Mouse (Mus musculus) liver, embryonic 12.5 days (tissue): Measurements from ENCODE around the gene Mcf2l. TPM values are rescaled to one million over a fixed set of nuclear protein-coding genes. Genes with fewer than 3 reads are reported as not detected.

ENCODE experiments used
- ATAC-seq: fragments of 200-750 bp; cut with Nextera tagmentation; 2 replicates; pipeline ENCODE4 v1.8.0; 2017; ENCODE audit warnings: moderate number of reproducible peaks, mild to moderate bottlenecking, moderate library complexity
- H3K27ac ChIP-seq: fragments of 300-500 bp; sonication (generic); 2 replicates; pipeline ENCODE4 v1.5.1; 2016; ENCODE audit warnings: mild to moderate bottlenecking
- H3K27me3 ChIP-seq: fragments of 300-500 bp; sonication (generic); replicated peaks from 2 replicates; pipeline ENCODE4 v1.6.1; 2016; ENCODE audit warnings: mild to moderate bottlenecking, moderate library complexity
- H3K36me3 ChIP-seq: fragments of 300-500 bp; sonication (generic); 2 replicates; pipeline ENCODE4 v1.6.1; 2016; ENCODE audit warnings: mild to moderate bottlenecking, moderate library complexity
- H3K4me1 ChIP-seq: fragments of 300-500 bp; sonication (generic); 2 replicates; pipeline ENCODE4 v1.6.1; 2016
- H3K4me2 ChIP-seq: fragments of 300-500 bp; sonication (generic); 2 replicates; pipeline ENCODE4 v1.6.1; 2016; ENCODE audit warnings: mild to moderate bottlenecking, moderate library complexity
- H3K4me3 ChIP-seq: fragments of 300-500 bp; sonication (generic); 2 replicates; pipeline ENCODE4 v1.5.1; 2016; ENCODE audit warnings: mild to moderate bottlenecking, moderate library complexity
- H3K9ac ChIP-seq: fragments of 300-500 bp; sonication (generic); 2 replicates; pipeline ENCODE4 v1.6.1; 2016; ENCODE audit warnings: mild to moderate bottlenecking, moderate library complexity
- H3K9me3 ChIP-seq: fragments of 300-500 bp; sonication (generic); replicated peaks from 2 replicates; pipeline ENCODE4 v1.6.1; 2016; ENCODE audit warnings: mild to moderate bottlenecking, moderate library complexity
- WGBS: fragments of 180-500 bp; shearing (Covaris S2); methylation state at CpG from one replicate; pipeline ENCODE4 v1.1.7; 2016; ENCODE audit not compliant: insufficient replicate concordance; 5-methylcytosine and 5-hydroxymethylcytosine counted together
- polyA plus RNA-seq: library from polyadenylated mRNA; unstranded; fragments of >200 nt; fragmentation: Nextera tagmentation; extraction: Ambion mirVana; gene quantifications from 2 replicates; pipeline ENCODE4 v1.2.1, GENCODE M21; 2016

Mcf2l gene
- polyA plus RNA-seq, 1 experiment from 2014 or later, result 2.1 TPM

DNA sequence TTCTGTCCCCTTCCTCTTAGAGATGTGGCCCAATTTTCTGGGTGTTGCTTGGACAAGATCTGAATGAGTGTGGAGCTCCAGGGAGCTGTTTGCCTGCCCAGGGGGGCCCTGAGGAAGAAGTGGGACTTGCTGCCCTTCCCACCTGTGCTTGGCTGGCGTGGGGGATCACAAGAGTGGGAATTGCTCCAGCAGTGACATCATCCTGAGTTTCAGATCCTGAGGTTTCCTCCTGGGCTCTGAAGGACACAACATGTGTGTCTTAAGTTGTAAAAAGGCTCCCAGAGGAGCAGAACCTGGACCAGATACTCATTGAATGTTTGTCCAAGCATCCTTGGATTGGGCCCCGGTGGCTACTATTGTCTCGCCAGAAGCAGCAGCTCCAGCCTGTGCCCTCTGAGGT is 43.4 kb downstream of the Mcf2l start:
- H3K9ac ChIP-seq, result no peak overlapping the region
- no peaks in the 10 kb centered on the region for H3K36me3 ChIP-seq
- no peak overlapping the region for H3K4me2 ChIP-seq
- 55% methylated on average over 3 of the region's 3 CpGs for WGBS
- H3K27ac ChIP-seq, result no peak overlapping the region
- no peak overlapping the region for H3K4me3 ChIP-seq
- no peak for ATAC-seq
- peaks cover 44% of the 10 kb centered on the region for H3K27me3 ChIP-seq
- H3K4me1 ChIP-seq, result no peaks in the 10 kb centered on the region
- no peaks in the 10 kb centered on the region for H3K9me3 ChIP-seq

- H3K9ac ChIP-seq, result no peak overlapping the region
Observed at GRCm38 (mm10) chr8:12917831-12918230, 44.2 kb downstream of the Mcf2l start.

GRCm38 (mm10) chr8:12920599-12920998 is 47.0 kb downstream of the Mcf2l start:
- Histone ChIP-seq H3K4me1 (no peaks in the 10 kb centered on the region), H3K36me3 (no peaks in the 10 kb centered on the region), H3K9me3 (no peaks in the 10 kb centered on the region), H3K27me3 (peaks cover 25% of the 10 kb centered on the region), H3K27ac (no peak overlapping the region), H3K4me2 (no peak overlapping the region), H3K4me3 (no peak overlapping the region), H3K9ac (no peak overlapping the region)
- no peak for ATAC-seq
- WGBS, result 74% methylated on average over 4 of the region's 4 CpGs

More at GRCm38 (mm10) chr8:12917831-12918230, 44.2 kb downstream of the Mcf2l start:
- H3K4me1 ChIP-seq, result no peaks in the 10 kb centered on the region
- H3K4me3 ChIP-seq, result no peak overlapping the region
- H3K27ac ChIP-seq, result no peak overlapping the region
- WGBS, result 64% methylated on average over 4 of the region's 4 CpGs
- H3K27me3 ChIP-seq, result peaks cover 44% of the 10 kb centered on the region
- H3K9me3 ChIP-seq, result no peaks in the 10 kb centered on the region
- no peak overlapping the region for H3K4me2 ChIP-seq
- no peak for ATAC-seq
- no peaks in the 10 kb centered on the region for H3K36me3 ChIP-seq

GRCm38 (mm10) chr8:12925051-12925450 is 51.4 kb downstream of the Mcf2l start:
- Histone ChIP-seq H3K27ac (no peak overlapping the region), H3K9me3 (no peaks in the 10 kb centered on the region), H3K36me3 (no peaks in the 10 kb centered on the region), H3K4me2 (no peak overlapping the region), H3K4me1 (no peaks in the 10 kb centered on the region), H3K4me3 (no peak overlapping the region), H3K27me3 (0 out of 2 replicates have a peak, but pooled peaks cover 7% of the 10 kb centered on the region), H3K9ac (no peak overlapping the region)
- ATAC-seq, result no peak
- 65% methylated on average over 8 of the region's 8 CpGs for WGBS

GRCm38 (mm10) chr8:12925941-12926381 is 52.4 kb downstream of the Mcf2l start:
- Histone ChIP-seq H3K4me1 (no peaks in the 10 kb centered on the region), H3K36me3 (no peaks in the 10 kb centered on the region), H3K27me3 (0 out of 2 replicates have a peak, but pooled peaks cover 7% of the 10 kb centered on the region), H3K4me3 (no peak overlapping the region), H3K27ac (no peak overlapping the region), H3K4me2 (no peak overlapping the region), H3K9me3 (no peaks in the 10 kb centered on the region), H3K9ac (no peak overlapping the region)
- 51% methylated on average over 13 of the region's 13 CpGs for WGBS
- no peak for ATAC-seq

DNA sequence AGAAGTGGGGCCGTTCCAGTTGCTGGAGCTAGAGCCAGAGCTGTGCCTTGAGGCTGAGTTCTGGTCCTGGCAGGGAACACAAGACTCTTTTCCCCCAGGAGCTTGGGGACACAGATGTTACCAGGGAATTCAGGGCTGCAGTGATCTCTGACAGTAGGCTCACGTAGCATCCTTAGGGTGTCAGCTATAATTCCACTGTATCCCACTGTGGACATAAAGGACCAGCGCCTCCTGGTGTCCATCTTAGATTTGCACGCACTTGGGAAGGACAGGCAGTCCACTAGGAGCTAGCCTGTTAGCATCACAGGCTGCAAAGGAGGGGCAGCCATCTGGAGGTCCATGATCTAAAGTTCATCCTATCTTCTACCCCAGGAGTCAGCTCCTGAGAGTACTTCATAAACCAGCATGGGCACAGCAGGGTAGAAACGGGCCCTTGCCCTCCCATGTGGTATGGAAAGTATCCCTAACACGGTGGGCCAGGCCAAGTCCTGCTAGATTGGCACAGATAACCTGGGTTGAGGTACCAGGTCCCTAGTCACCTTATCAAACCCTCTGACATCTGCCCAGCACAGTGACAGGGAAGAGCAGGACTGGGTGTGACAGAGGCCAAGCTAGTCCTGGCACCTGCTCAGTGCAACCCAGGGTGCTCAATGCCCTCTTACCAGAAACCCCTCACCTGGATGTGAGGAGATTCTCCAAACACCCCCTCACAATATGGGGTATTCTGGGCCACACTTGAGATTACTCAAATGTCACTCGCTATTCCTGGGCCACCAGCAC is 53.8 kb downstream of the Mcf2l start:
- ATAC-seq, result no peak
- no peak overlapping the region for H3K4me2 ChIP-seq
- no peaks in the 10 kb centered on the region for H3K36me3 ChIP-seq
- H3K27ac ChIP-seq, result no peak overlapping the region
- WGBS, result 43% methylated on average over 7 of the region's 7 CpGs
- H3K4me3 ChIP-seq, result no peak overlapping the region
- 0 out of 2 replicates have a peak, but pooled peaks cover 7% of the 10 kb centered on the region for H3K27me3 ChIP-seq
- H3K4me1 ChIP-seq, result no peaks in the 10 kb centered on the region
- no peak overlapping the region for H3K9ac ChIP-seq
- H3K9me3 ChIP-seq, result no peaks in the 10 kb centered on the region

GRCm38 (mm10) chr8:12928033-12928432 is 54.4 kb downstream of the Mcf2l start:
- no peaks in the 10 kb centered on the region for H3K4me1 ChIP-seq
- H3K27me3 ChIP-seq, result 0 out of 2 replicates have a peak, but pooled peaks cover 7% of the 10 kb centered on the region
- ATAC-seq, result no peak
- H3K4me2 ChIP-seq, result no peak overlapping the region
- WGBS, result 77% methylated on average over 8 of the region's 8 CpGs
- H3K9ac ChIP-seq, result no peak overlapping the region
- no peak overlapping the region for H3K27ac ChIP-seq
- no peaks in the 10 kb centered on the region for H3K36me3 ChIP-seq
- no peaks in the 10 kb centered on the region for H3K9me3 ChIP-seq
- no peak overlapping the region for H3K4me3 ChIP-seq

DNA sequence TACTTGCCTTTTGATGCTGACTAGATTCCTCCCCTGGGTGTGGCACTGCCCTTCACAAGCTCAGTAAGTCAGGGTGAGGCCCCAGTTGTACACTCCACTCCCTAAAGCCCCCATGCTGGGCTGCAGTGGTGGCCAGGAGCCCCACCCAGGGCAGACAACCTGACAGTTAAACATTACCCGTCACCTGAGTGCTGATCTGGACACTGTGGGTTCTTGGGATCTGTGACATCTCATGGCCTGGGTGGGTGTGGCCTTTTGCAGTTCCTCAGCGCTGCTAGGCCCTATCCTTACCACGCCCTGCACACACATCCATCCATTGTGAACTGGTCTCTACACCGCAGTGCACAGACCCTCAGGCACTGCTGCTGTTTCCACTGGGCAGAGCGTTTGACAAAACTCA is 55.3 kb downstream of the Mcf2l start:
- H3K4me2 ChIP-seq, result no peak overlapping the region
- no peak overlapping the region for H3K9ac ChIP-seq
- ATAC-seq, result no peak
- no peak overlapping the region for H3K4me3 ChIP-seq
- WGBS, result 52% methylated on average over 5 of the region's 5 CpGs
- no peaks in the 10 kb centered on the region for H3K9me3 ChIP-seq
- H3K27me3 ChIP-seq, result 0 out of 2 replicates have a peak, but pooled peaks cover 7% of the 10 kb centered on the region
- H3K27ac ChIP-seq, result no peak overlapping the region
- no peaks in the 10 kb centered on the region for H3K4me1 ChIP-seq
- no peaks in the 10 kb centered on the region for H3K36me3 ChIP-seq

DNA sequence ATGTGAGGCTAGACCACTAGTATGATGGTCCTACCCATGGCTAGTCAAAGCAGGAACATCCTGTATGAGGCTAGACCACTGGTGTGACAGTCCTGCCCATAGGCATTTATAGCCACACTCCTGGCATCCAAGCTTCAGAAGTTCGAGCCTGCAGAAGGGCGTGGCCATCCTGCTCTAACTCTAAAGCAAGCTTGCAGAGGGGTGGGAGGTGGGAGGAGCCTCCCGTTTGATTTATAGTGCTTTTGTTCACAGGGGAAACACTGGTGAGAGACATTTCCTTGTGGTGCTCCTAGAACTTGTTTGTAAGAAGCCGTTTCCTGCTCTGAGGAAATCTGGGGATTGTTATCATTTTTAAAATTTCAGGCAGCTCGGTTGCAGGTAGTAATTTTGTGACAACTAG is 56.7 kb downstream of the Mcf2l start:
- no peak for ATAC-seq
- H3K27ac ChIP-seq, result no peak overlapping the region
- 17% methylated on average over 5 of the region's 5 CpGs for WGBS

GRCm38 (mm10) chr8:12931426-12931825 is 57.8 kb downstream of the Mcf2l start:
- no peak for ATAC-seq
- 70% methylated on average over 11 of the region's 11 CpGs for WGBS
- Histone ChIP-seq H3K4me3 (no peak overlapping the region), H3K36me3 (no peaks in the 10 kb centered on the region), H3K9me3 (no peaks in the 10 kb centered on the region), H3K4me2 (no peak overlapping the region), H3K27ac (no peak overlapping the region), H3K4me1 (no peaks in the 10 kb centered on the region), H3K27me3 (0 out of 2 replicates have a peak, but pooled peaks cover 7% of the 10 kb centered on the region), H3K9ac (no peak overlapping the region)

More for the DNA sequence above, 56.7 kb downstream of the Mcf2l start:
- H3K4me1 ChIP-seq, result no peaks in the 10 kb centered on the region
- no peaks in the 10 kb centered on the region for H3K9me3 ChIP-seq
- H3K9ac ChIP-seq, result no peak overlapping the region
- H3K4me2 ChIP-seq, result no peak overlapping the region
- H3K4me3 ChIP-seq, result no peak overlapping the region
- no peaks in the 10 kb centered on the region for H3K36me3 ChIP-seq
- 0 out of 2 replicates have a peak, but pooled peaks cover 7% of the 10 kb centered on the region for H3K27me3 ChIP-seq

DNA sequence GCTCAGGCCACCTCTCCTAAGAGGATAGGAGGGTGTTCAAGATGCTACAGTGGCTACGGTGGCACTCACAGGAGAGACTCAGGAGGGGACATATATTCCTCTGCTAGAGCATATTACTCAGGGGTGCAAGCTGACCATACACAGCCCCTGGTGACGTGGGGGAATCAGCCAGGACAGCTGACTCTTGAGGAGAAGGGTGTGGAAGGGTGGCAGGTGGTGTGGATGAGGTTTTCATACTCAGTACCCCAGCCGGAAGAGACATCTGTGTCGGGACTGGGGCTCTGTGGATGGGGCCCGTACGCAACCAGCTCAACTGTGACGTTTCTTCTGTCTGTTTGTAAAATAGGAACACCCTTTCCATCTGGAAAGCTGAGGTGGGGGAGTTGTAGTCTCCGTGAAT is 58.9 kb downstream of the Mcf2l start:
- 0 out of 2 replicates have a peak, but pooled peaks cover 7% of the 10 kb centered on the region for H3K27me3 ChIP-seq
- WGBS, result 68% methylated on average over 8 of the region's 8 CpGs
- ATAC-seq, result no peak
- no peaks in the 10 kb centered on the region for H3K36me3 ChIP-seq
- no peaks in the 10 kb centered on the region for H3K4me1 ChIP-seq
- H3K4me2 ChIP-seq, result no peak overlapping the region
- no peak overlapping the region for H3K4me3 ChIP-seq
- no peak overlapping the region for H3K9ac ChIP-seq
- H3K9me3 ChIP-seq, result no peaks in the 10 kb centered on the region
- H3K27ac ChIP-seq, result no peak overlapping the region

- ATAC-seq, result no peak
Observed at GRCm38 (mm10) chr8:12933765-12934164, 60.2 kb downstream of the Mcf2l start.

More at GRCm38 (mm10) chr8:12933765-12934164, 60.2 kb downstream of the Mcf2l start:
- H3K27ac ChIP-seq, result no peak overlapping the region
- WGBS, result 41% methylated on average over 3 of the region's 3 CpGs
- no peak overlapping the region for H3K4me3 ChIP-seq
- H3K9ac ChIP-seq, result no peak overlapping the region
- no peaks in the 10 kb centered on the region for H3K4me1 ChIP-seq
- H3K4me2 ChIP-seq, result no peak overlapping the region
- no peaks in the 10 kb centered on the region for H3K36me3 ChIP-seq
- H3K9me3 ChIP-seq, result no peaks in the 10 kb centered on the region
- 0 out of 2 replicates have a peak, but pooled peaks cover 2% of the 10 kb centered on the region for H3K27me3 ChIP-seq
